Mouse (Mus musculus) T-helper 1 cell (primary cell): Measurements from ENCODE around the gene Serpinb9b.

Experiments
- in situ Hi-C: fragments of 300-600 bp; cut with MboI, MseI; formaldehyde crosslinking; loops from one replicate; pipeline ENCODE4 v1.15.1; 2025; ENCODE audit warnings: high pct_unique_total_duplicates

The Serpinb9b gene

GRCm38 (mm10) chr13:33043542-33043941 lies 16.3 kb downstream of the Serpinb9b start:
- in situ Hi-C loops, result no loop called here

GRCm38 (mm10) chr13:33047234-33047633 lies 20.0 kb downstream of the Serpinb9b start:
- in situ Hi-C loops, result no loop called here

GRCm38 (mm10) chr13:33048187-33048586 lies 21.0 kb downstream of the Serpinb9b start:
- in situ Hi-C loops, result no loop called here

- in situ Hi-C loops, result no loop called here
Observed at GRCm38 (mm10) chr13:33051697-33052096, 24.5 kb downstream of the Serpinb9b start.

- in situ Hi-C loops, result no loop called here
Observed at GRCm38 (mm10) chr13:33063048-33063447, 35.8 kb downstream of the Serpinb9b start.

GRCm38 (mm10) chr13:33067387-33067977 lies 40.3 kb downstream of the Serpinb9b start:
- in situ Hi-C loops, result no loop called here

- in situ Hi-C loops, result no loop called here
Observed at GRCm38 (mm10) chr13:33068164-33068563, 40.9 kb downstream of the Serpinb9b start.

- in situ Hi-C loops, result no loop called here
Observed at GRCm38 (mm10) chr13:33071776-33072175, 44.6 kb downstream of the Serpinb9b start.

- in situ Hi-C loops, result no loop called here
Observed at GRCm38 (mm10) chr13:33074029-33074428, 46.8 kb downstream of the Serpinb9b start.

GRCm38 (mm10) chr13:33076247-33076646 lies 49.0 kb downstream of the Serpinb9b start:
- in situ Hi-C loops, result loop anchor here (5.0 kb wide), 3 partner anchors 69 to 174 kb away; partner anchors contain the start of gene Serpinb6b

GRCm38 (mm10) chr13:33077026-33077685 lies 49.9 kb downstream of the Serpinb9b start:
- in situ Hi-C loops, result loop anchor here (5.0 kb wide), 3 partner anchors 70 to 175 kb away; partner anchors contain the start of gene Serpinb6b

GRCm38 (mm10) chr13:33078056-33078705 lies 51.0 kb downstream of the Serpinb9b start, which contains the start of gene Serpinb1b:
Serpinb1b (plus strand) TSS chr13:33078575.
- in situ Hi-C loops, result loop anchor here (5.0 kb wide), 3 partner anchors 71 to 176 kb away; partner anchors contain the start of gene Serpinb6b

- in situ Hi-C loops, result loop anchor here (5.0 kb wide), 3 partner anchors 72 to 177 kb away; partner anchors contain the start of gene Serpinb6b
Observed at GRCm38 (mm10) chr13:33079391-33079790, 52.2 kb downstream of the Serpinb9b start.

- in situ Hi-C loops, result no loop called here
Observed at GRCm38 (mm10) chr13:33080356-33080755, 53.1 kb downstream of the Serpinb9b start.

- in situ Hi-C loops, result no loop called here
Observed at GRCm38 (mm10) chr13:33083834-33084233, 56.6 kb downstream of the Serpinb9b start.

- in situ Hi-C loops, result no loop called here
Observed at GRCm38 (mm10) chr13:33084975-33085694, 57.9 kb downstream of the Serpinb9b start.

GRCm38 (mm10) chr13:33085695-33086432 lies 58.6 kb downstream of the Serpinb9b start:
- in situ Hi-C loops, result no loop called here

- in situ Hi-C loops, result no loop called here
Observed at GRCm38 (mm10) chr13:33089566-33089965, 62.4 kb downstream of the Serpinb9b start.

- in situ Hi-C loops, result no loop called here
Observed at GRCm38 (mm10) chr13:33090546-33090945, 63.3 kb downstream of the Serpinb9b start.

- in situ Hi-C loops, result no loop called here
Observed at GRCm38 (mm10) chr13:33091306-33091705, 64.1 kb downstream of the Serpinb9b start.
